Mouse (Mus musculus) monocyte, adult 2 months (primary cell): ENCODE results near the gene Srsf6.

ENCODE experiments used
- DNase-seq, 2 experiments: peaks; one replicate each; pipeline ENCODE4 v3.0.0; 2022; ENCODE audit warnings: low spot score in 2 of 2, low read depth in 1 of 2

Srsf6 gene

DNA sequence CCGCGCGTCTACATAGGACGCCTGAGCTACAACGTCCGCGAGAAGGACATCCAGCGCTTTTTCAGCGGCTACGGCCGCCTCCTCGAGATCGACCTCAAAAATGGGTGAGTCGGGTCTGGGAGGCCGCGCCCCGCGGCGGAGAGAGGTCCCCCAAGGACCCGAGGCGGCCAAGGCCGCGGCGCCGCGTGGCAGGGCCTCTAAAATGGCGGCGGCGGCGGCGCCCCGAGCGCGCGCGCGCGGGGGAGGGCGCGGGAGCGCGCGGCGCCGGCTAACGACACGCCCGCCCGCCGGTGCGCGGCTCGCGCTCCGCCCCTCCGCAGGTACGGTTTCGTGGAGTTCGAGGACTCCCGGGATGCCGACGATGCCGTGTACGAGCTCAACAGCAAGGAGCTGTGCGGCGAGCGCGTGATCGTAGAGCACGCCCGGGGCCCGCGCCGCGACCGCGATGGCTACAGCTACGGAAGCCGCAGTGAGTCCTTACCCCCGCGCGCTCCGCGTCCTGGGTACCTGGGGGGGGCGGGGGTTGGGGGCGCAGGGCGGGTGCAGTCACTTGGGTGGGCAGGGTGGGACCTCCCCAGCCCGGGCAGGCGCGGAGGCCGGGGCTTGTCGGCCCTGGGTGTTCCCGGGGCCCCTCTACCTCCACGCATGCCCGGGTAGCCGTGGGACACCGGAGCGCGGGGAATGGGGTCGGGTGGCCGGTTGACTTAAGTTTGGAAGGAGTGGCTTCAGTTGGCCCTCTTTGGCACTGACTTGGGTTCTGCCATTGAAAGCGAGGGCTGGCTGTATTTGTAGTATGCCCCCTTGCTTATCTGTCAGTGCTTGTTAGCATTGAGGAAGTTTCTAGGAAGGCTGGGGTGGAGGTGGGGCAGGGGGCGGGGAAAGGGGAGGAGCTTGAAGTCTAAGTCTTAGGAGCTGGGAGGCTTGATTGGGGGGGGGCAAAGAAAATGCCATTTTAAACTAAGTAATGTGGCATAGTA, 634 bp downstream of the Srsf6 start:
- DNase-seq: peak; percentile 4 to 40

DNA sequence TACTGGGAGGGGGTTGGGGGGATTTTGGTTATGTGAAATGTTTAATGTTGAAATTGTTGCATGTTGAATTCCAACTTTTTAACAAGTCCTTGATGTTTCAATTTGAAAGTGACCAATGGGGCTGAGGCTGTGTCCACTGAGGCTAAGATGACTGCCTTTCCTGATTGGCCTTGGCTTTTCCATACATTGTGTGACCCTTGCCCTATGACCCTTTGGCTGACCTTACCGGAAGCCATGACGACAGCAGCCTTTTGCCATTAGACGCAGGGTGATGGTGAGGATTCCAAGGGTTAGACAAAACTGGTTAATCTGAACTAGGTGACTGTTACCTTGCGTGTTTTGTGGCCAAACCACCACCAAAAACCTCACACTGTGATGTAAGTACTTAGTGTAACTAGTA, 1.4 kb downstream of the Srsf6 start:
- no peak for DNase-seq

- no peak for DNase-seq
These were observed 3.1 kb downstream of the Srsf6 start for GRCm38 (mm10) chr2:162934421-162934820.

GRCm38 (mm10) chr2:162935700-162936099, 4.4 kb downstream of the Srsf6 start:
- no peak for DNase-seq

DNA sequence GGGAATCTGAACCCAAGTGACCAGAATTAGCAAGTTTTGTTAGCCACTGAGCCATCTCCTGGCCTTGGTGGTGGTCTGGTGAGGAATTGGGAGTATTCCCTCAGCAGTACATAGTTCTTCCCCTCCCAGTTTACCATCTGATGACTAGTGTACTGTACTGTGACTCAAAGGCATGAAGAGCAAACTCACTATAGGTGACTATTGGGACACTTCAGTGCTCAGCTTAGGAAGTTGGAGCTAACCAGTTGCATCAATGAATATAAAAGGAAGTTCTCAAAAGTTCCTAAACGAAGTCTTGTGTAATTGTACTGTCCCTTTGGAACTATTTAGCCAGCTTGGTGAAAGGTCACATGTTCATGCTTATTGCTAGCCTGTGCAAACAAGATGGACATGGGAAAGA, 8.2 kb downstream of the Srsf6 start:
- DNase-seq: no peak

DNA sequence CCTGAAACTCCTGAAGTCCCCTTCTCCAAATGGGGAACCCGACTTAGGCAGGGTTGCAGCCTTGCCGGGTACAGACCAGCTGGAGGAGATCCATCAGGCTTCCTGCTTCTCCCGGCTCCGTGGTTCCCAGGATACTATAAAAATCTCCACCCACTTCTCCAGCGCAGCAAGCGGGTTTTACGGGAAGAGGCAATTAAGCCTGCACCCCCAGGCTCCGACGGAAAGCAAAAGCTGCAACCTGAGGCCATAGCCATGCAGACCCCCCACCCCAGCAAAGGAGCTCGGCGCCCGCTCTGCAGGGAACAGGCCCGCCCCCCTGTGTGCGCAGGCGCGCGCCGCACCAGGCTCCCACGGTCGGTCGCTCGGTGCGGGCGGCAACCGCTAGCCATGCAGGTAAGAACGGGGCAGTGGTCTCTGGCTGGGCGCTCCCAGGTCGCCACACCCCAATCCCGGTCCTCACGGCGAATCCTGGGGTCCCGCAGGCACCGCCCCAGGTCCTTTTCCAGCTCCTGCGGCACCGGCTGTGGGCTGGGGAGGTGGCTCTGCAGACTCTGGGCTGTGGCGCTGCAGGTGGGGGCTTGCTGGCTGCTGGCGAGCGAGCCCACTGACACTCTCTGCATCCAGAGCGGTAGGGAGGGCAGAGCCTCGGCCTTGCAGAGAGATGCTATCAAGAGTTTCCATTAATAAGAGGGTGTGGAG, 12.0 kb downstream of the Srsf6 start, which contains the start of gene L3mbtl1:
Gene L3mbtl1 (plus strand): TSS at position 325 of the 699 bp plus-strand sequence.
- DNase-seq: no peak

- DNase-seq: no peak
These were observed 12.6 kb downstream of the Srsf6 start for GRCm38 (mm10) chr2:162943931-162944330.

DNA sequence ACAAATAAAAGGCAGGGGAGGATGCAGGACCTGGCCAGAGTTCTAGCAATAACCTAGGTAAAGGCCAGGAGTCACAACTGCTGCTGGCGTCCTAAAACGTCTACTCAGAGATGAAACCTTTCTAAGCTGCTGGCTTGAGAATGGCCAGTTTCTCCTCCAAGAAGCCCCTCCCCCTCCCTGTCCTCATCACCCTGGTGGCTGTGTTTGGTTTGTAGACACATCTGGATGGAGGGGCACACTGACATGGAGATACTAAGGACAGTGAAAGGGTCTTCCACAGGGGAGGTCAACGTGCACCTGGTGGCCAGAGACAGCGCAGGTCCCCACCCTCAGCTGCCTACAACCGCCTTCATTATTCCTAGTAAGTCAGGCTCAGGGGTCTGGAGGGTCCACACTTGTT, 15.6 kb downstream of the Srsf6 start:
- no peak for DNase-seq

DNA sequence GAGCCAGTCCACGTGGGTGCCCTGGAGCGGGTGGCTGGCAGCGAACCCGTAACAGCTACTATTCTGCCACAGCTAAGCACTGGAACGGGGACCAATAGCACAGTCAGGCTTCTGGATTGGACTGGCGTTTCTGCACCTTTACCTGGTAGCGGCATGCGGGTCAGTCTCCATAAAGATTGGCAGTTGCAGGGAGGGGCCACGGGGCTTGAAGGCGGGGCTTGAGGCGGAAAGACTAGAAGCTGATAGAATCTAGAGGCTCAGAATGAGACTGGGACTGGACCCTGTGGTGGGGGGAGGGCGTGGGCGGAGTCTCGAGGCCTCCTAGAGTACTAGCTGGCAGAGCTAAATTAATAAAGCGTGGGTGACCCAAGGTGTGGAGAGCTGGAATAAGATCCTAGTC, 16.4 kb downstream of the Srsf6 start:
- no peak for DNase-seq

- no peak for DNase-seq
These were observed 16.9 kb downstream of the Srsf6 start for GRCm38 (mm10) chr2:162948221-162948620.

DNA sequence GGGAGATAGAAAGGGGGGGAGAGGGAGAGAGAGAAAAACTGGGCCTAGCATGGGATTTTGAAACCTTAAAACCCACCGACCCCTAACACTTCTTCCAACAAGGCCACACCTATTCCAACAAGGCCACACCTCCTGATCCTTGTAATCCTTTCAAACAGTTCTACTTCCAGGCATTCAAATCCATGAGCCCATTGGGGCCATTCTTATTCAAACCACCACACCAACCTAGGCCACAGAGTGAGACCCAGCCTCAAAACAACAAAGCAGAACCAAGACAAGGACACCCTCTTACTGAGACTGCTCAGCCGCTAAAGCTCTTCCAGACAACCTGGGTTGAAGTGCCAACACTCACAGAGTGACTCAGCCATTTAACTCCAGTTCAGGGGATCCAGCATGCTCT, 19.4 kb downstream of the Srsf6 start:
- DNase-seq: no peak

- no peak for DNase-seq
These were observed 25.5 kb downstream of the Srsf6 start for GRCm38 (mm10) chr2:162956843-162957242.

GRCm38 (mm10) chr2:162961321-162961720, 30.0 kb downstream of the Srsf6 start:
- DNase-seq: no peak

DNA sequence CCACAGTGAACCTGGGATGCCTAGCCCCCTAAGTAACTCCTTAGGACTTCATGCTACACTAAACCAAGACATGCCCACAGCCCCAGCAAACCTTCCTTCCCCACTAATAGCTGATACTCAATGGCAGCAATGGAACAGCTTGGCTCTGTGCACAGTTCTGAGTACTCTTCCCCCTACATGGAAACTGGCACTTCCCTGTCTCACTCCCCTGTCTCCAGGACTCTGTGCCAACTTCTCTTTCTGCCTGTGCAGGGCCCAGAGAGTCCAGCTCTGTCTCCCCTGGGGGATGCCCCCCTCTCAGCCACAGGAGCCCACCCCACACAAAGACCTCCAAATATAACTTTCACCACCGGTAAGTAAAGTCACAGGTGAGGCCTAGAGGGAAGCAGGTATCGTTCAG, 35.4 kb downstream of the Srsf6 start:
- no peak for DNase-seq

- no peak for DNase-seq
These were observed 37.0 kb downstream of the Srsf6 start for GRCm38 (mm10) chr2:162968357-162968756.

- no peak for DNase-seq
These were observed 37.8 kb downstream of the Srsf6 start for GRCm38 (mm10) chr2:162969101-162969500.

GRCm38 (mm10) chr2:162970896-162971295, 39.6 kb downstream of the Srsf6 start:
- no peak for DNase-seq

DNA sequence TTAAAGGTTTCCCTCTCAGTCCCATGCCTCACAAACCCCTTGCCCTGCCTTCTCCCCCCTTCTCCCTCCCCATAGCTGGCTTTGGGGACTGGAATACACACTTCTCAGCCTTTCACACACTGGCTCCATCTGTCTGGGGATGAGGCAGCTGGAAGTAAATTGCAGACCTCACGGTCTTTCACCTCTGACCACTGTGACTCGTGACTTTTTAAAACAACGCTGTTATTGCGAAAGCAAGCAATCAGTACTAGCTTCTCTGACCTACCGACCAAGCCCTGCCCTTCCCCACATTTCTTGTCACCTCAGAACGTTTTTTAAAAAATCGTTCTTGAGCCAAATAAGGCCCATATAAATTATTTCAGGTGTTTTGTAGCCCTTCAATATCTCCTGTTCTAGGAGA, 41.4 kb downstream of the Srsf6 start:
- DNase-seq: no peak

- no peak for DNase-seq
These were observed 41.9 kb downstream of the Srsf6 start for GRCm38 (mm10) chr2:162973206-162973605.

DNA sequence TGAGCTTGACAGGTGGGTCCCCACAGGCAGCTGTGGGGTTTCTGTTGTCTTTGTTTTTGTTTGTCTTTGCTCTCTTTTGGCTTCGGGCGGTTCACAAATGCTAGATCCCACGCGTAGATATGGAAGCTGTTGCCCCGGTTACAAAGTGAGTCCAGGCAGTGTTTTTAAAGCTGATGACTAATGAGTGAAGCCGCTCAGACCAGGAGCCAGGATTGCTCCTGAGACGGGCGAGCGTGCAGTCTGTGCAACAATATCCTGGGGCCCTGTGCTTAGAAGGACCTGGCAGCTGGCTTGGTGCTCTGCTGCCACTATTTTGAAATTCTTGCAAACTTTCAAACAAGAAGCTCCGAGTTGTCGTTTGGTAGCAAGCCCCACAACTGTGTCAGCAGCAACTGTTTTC, 42.3 kb downstream of the Srsf6 start:
- DNase-seq: no peak

- no peak for DNase-seq
These were observed 43.9 kb downstream of the Srsf6 start for GRCm38 (mm10) chr2:162975157-162975775.

- no peak for DNase-seq
These were observed 44.7 kb downstream of the Srsf6 start for GRCm38 (mm10) chr2:162976001-162976400.
